Mouse (Mus musculus): ENCODE measurements at regions not wholly inside any gene's neighbourhood (a gene's known extent, or its start where the extent isn't known, plus 50 kb on each side); places are given as distances from the start of the nearest gene placed in this dataset.

- no peak for TF ChIP-seq CTCF (IDR thresholded peaks at IDR 0.05; ENCODE audit: extremely low read depth, insufficient read depth, low read length)
- no peak for TF ChIP-seq POLR2A (IDR thresholded peaks at IDR 0.05; ENCODE audit: extremely low read depth, insufficient read depth, low read length)
These were observed 89.0 kb upstream of the Arhgap18 start for GRCm38 (mm10) chr10:26664270-26664669.
